11 mouse cellular contexts compared by ENCODE assay signal in the genomic region with DNA sequence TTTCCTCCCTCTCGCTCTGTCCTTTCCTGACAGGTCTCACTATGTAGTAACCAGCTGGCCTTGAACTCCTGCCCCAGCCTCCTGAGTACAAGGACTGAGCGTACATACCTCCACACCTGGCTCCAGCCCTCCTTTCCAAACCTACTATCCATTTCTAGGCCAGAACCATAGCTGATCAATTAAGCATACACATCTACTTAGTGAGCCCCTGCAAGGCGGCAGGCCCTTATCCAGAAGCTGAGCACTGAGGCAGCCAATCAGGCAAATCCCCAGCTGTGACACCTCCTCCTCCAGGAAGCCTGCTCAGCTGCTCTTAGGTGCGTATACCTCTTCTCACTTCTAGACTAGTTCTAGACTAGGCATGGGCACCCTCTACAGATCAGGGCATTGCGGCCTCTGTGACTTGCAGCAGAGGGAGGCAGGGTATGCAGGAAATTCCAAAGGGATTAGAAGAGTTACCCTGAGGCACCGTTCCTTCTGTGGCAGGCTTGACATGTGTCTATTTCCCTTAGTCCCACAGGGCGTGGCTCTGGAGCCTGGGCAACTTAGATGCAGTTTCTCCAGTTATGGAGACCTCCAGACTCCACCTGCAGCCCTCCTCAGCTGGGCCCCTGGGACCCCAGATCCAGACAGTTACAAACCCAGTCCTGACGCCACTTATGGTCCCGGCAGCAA. TPM values are rescaled to one million over a fixed set of nuclear protein-coding genes. Genes with fewer than 3 reads are reported as not detected.
A peak's percentile ranks its signal among the peaks of the same experiment; 100 is the strongest.
DNase-seq lines count a peak whose midpoint lies in the region; ATAC-seq and TF ChIP-seq lines count a peak whose summit lies in the region.
"Had no signal": no experiment of that assay in that cellular context is flagged by ENCODE, and none has a peak within 500 bp of the region (broad histone marks: within the 10 kb centered on the region; RNA-seq: fewer than 3 reads in every experiment).

No protein-coding gene starts in this region.

- 61% methylated on average over 9 of the region's 9 CpGs for WGBS in heart, embryonic 15.5 days

- in situ Hi-C loops in Patski (cut with MboI; ENCODE audit: low pct_unique_long_range_greater_than_20kb): no loop called here

- no peak overlapping the region for H3K9ac ChIP-seq in heart, embryonic 15.5 days
- H3K9ac ChIP-seq: hindbrain, embryonic 14.5 days had no signal

- POLR2A ChIA-PET in Patski (lab: Charles Lee): interaction anchor here (0.6 to 1.9 kb wide), 3 partner anchors 18 to 39 kb away, joined by 3 to 5 read pairs (median 3); no protein-coding TSS in a partner anchor

- no peaks in the 10 kb centered on the region for H3K27me3 ChIP-seq in Patski
- H3K27me3 ChIP-seq in heart, embryonic 15.5 days: no peaks in the 10 kb centered on the region

- H3K9me3 ChIP-seq in heart, embryonic 15.5 days (replicated peaks): no peaks in the 10 kb centered on the region

- DNase-seq in embryo, embryonic 10 days (ENCODE audit: low spot score): peak; percentile 28
- DNase-seq in embryo, embryonic 11 days: no peak
- peak; percentile 30 for DNase-seq in kidney, postnatal 10 days
- no peak for DNase-seq in kidney, adult 18-20 months
- DNase-seq in Patski (ENCODE audit: low read depth, low spot score): peak; percentile 66
- DNase-seq in adrenal gland, postnatal 14 days: no peak
- DNase-seq in c-Kit-positive CD71-positive TER-119-positive erythroid progenitor cells, embryonic 14.5 days (ENCODE audit: low spot score): no peak

- no peak overlapping the region for H3K4me3 ChIP-seq in heart, embryonic 15.5 days

- no peaks in the 10 kb centered on the region for H3K36me3 ChIP-seq in heart, embryonic 15.5 days

- CTCF ChIA-PET in Patski (lab: Charles Lee): interaction anchor here (1.5 kb wide), 1 partner anchor 9 kb away, joined by 3 read pairs; no protein-coding TSS in a partner anchor

- H3K4me2 ChIP-seq in heart, embryonic 15.5 days: no peak overlapping the region
- H3K4me2 ChIP-seq: hindbrain, embryonic 14.5 days had no signal

- peak; percentile 40 for ATAC-seq in Patski
- ATAC-seq in heart, embryonic 15.5 days (replicated peaks; ENCODE audit: insufficient number of reproducible peaks, insufficient read depth, low FRiP score, low read depth): no peak

- no peak for TF ChIP-seq CTCF in Patski (IDR thresholded peaks at IDR 0.05)

- peak overlapping the region; percentile 85 for H3K27ac ChIP-seq in heart, embryonic 15.5 days

- peaks cover 95% of the 10 kb centered on the region for H3K4me1 ChIP-seq in heart, embryonic 15.5 days (replicated peaks)

RNA-seq across cellular contexts. Expression of gene Soga1, which starts 6.6 kb away (rescaled TPM):
- 35.3 TPM for polyA plus RNA-seq in Patski (2021)
- polyA plus RNA-seq in heart, embryonic 15.5 days (2015; fragmentation: Nextera tagmentation; extraction: Ambion mirVana): 1.7 and 2.7 TPM in 2 replicates
- 31.9 and 33.5 TPM in 2 replicates for total RNA-seq in adrenal gland, postnatal 14 days (2021)

RNA-seq across cellular contexts. Expression of gene Tldc2, which starts 14.4 kb away (rescaled TPM):
- polyA plus RNA-seq in Patski (2021): 0.33 TPM
- not detected in 2 replicates for polyA plus RNA-seq in heart, embryonic 15.5 days (2015; fragmentation: Nextera tagmentation; extraction: Ambion mirVana)
- total RNA-seq in adrenal gland, postnatal 14 days (2021): not detected in 2 replicates
- total RNA-seq: left cerebral cortex, postnatal 10 days had no signal
- polyA plus RNA-seq: hindbrain, embryonic 14.5 days; stomach, embryonic 14.5 days had no signal

Comparison
In these comparisons a context has a peak if more than half of its experiments do, and no peak if none do; other contexts are left out.
1. DNase-seq: peak in embryo, embryonic 10 days (single experiment), kidney, postnatal 10 days (single experiment) and Patski (single experiment); none in embryo, embryonic 11 days (single experiment), kidney, adult 18-20 months (single experiment), adrenal gland, postnatal 14 days (single experiment) and c-Kit-positive CD71-positive TER-119-positive erythroid progenitor cells, embryonic 14.5 days (single experiment).